Mouse (Mus musculus) embryonic facial prominence, embryonic 15.5 days (tissue): ENCODE data around the gene 1700029H14Rik. TPM values are rescaled to one million over a fixed set of nuclear protein-coding genes. Genes with fewer than 3 reads are reported as not detected.

Experiments
- ATAC-seq: fragments of 200-750 bp; cut with Nextera tagmentation; 2 replicates; pipeline ENCODE4 v1.8.0; 2017; ENCODE audit warnings: low read depth, moderate TSS enrichment; ENCODE audit not compliant: insufficient number of reproducible peaks, low FRiP score, low TSS enrichment
- H3K27ac ChIP-seq: fragments of 300-500 bp; sonication (generic); replicated peaks from 2 replicates; pipeline ENCODE4 v1.5.1; 2015; ENCODE audit warnings: mild to moderate bottlenecking, inconsistent platforms
- H3K27me3 ChIP-seq: fragments of 300-500 bp; sonication (generic); 2 replicates; pipeline ENCODE4 v1.6.1; 2015; ENCODE audit warnings: inconsistent platforms
- H3K36me3 ChIP-seq: fragments of 300-500 bp; sonication (generic); 2 replicates; pipeline ENCODE4 v1.6.1; 2015; ENCODE audit warnings: mild to moderate bottlenecking, inconsistent platforms
- H3K4me1 ChIP-seq: fragments of 300-500 bp; sonication (generic); 2 replicates; pipeline ENCODE4 v1.6.1; 2015; ENCODE audit warnings: inconsistent platforms
- H3K4me2 ChIP-seq: fragments of 300-500 bp; sonication (generic); replicated peaks from 2 replicates; pipeline ENCODE4 v1.6.1; 2015; ENCODE audit warnings: mild to moderate bottlenecking, inconsistent platforms
- H3K4me3 ChIP-seq: fragments of 300-500 bp; sonication (generic); replicated peaks from 2 replicates; pipeline ENCODE4 v1.5.1; 2015; ENCODE audit warnings: mild to moderate bottlenecking, inconsistent platforms
- H3K9ac ChIP-seq: fragments of 300-500 bp; sonication (generic); 2 replicates; pipeline ENCODE4 v1.6.1; 2015; ENCODE audit warnings: inconsistent platforms
- H3K9me3 ChIP-seq: fragments of 300-500 bp; sonication (generic); replicated peaks from 2 replicates; pipeline ENCODE4 v1.6.1; 2016; ENCODE audit warnings: inconsistent platforms
- WGBS: fragments of 180-500 bp; shearing (Covaris S2); methylation state at CpG from one replicate; pipeline ENCODE4 v1.1.7; 2015; 5-methylcytosine and 5-hydroxymethylcytosine counted together
- polyA plus RNA-seq: library from polyadenylated mRNA; unstranded; fragments of >200 nt; fragmentation: Nextera tagmentation; extraction: Ambion mirVana; gene quantifications from 2 replicates; pipeline ENCODE4 v1.2.1, GENCODE M21; 2015

1700029H14Rik gene
- polyA plus RNA-seq, 1 experiment from 2014 or later, result not detected

- no peak overlapping the region for H3K4me2 ChIP-seq
- no peak for ATAC-seq
- H3K27me3 ChIP-seq, result peaks cover 4% of the 10 kb centered on the region; the same call in 1 of the 2 replicates
- H3K27ac ChIP-seq, result no peak overlapping the region
- no peaks in the 10 kb centered on the region for H3K36me3 ChIP-seq
- H3K9ac ChIP-seq, result no peak overlapping the region
- H3K9me3 ChIP-seq, result no peaks in the 10 kb centered on the region
- H3K4me1 ChIP-seq, result 0 out of 2 replicates have a peak, but pooled peaks cover 4% of the 10 kb centered on the region
- no peak overlapping the region for H3K4me3 ChIP-seq
These were observed 57.2 kb downstream of the 1700029H14Rik start for GRCm38 (mm10) chr8:13504894-13505674.

- 85% methylated on average over 8 of the region's 8 CpGs for WGBS
- H3K4me3 ChIP-seq, result no peak overlapping the region
- no peaks in the 10 kb centered on the region for H3K36me3 ChIP-seq
- no peak overlapping the region for H3K4me2 ChIP-seq
- H3K9me3 ChIP-seq, result no peaks in the 10 kb centered on the region
- peaks cover 4% of the 10 kb centered on the region; the same call in 1 of the 2 replicates for H3K27me3 ChIP-seq
- 0 out of 2 replicates have a peak, but pooled peaks cover 4% of the 10 kb centered on the region for H3K4me1 ChIP-seq
- ATAC-seq, result no peak
- H3K9ac ChIP-seq, result no peak overlapping the region
- H3K27ac ChIP-seq, result no peak overlapping the region
These were observed 58.2 kb downstream of the 1700029H14Rik start for GRCm38 (mm10) chr8:13503936-13504606.

- 83% methylated on average over 3 of the region's 3 CpGs for WGBS
- Histone ChIP-seq H3K4me3 (no peak overlapping the region), H3K36me3 (no peaks in the 10 kb centered on the region), H3K27me3 (peaks cover 4% of the 10 kb centered on the region; the same call in 1 of the 2 replicates), H3K27ac (no peak overlapping the region), H3K9ac (no peak overlapping the region), H3K9me3 (no peaks in the 10 kb centered on the region), H3K4me1 (no peaks in the 10 kb centered on the region), H3K4me2 (no peak overlapping the region)
- ATAC-seq, result no peak
These were observed 61.0 kb downstream of the 1700029H14Rik start for GRCm38 (mm10) chr8:13501221-13501620.

Other genes with a start within 250 kb of the 1700029H14Rik start
- 153 and 154 TPM in 2 replicates for gene Tfdp1, start 223.7 kb downstream of the 1700029H14Rik start, polyA plus RNA-seq
- not detected in 2 replicates for gene Atp4b, start 165.6 kb downstream of the 1700029H14Rik start, polyA plus RNA-seq
- 0.04 TPM in 1 of 2 replicates, not detected in the other for gene Grk1, start 157.4 kb downstream of the 1700029H14Rik start, polyA plus RNA-seq
- gene Tmem255b, start 127.3 kb downstream of the 1700029H14Rik start, polyA plus RNA-seq, result 0.72 and 0.85 TPM in 2 replicates
- gene Gas6, start 68.0 kb downstream of the 1700029H14Rik start, polyA plus RNA-seq, result 51.4 and 61.1 TPM in 2 replicates
- gene Rasa3, start 115.1 kb upstream of the 1700029H14Rik start, polyA plus RNA-seq, result 36.0 and 37.4 TPM in 2 replicates
- 1.4 and 2.3 TPM in 2 replicates for gene Cfap97d2, start 143.4 kb upstream of the 1700029H14Rik start, polyA plus RNA-seq
- 192 and 194 TPM in 2 replicates for gene Cdc16, start 195.2 kb upstream of the 1700029H14Rik start, polyA plus RNA-seq
- gene Upf3a, start 223.2 kb upstream of the 1700029H14Rik start, polyA plus RNA-seq, result 39.9 and 42.8 TPM in 2 replicates